Mouse (Mus musculus): ENCODE data around the gene Jmjd4. TPM values are rescaled to one million over a fixed set of nuclear protein-coding genes. Genes with fewer than 3 reads are reported as not detected.

The Jmjd4 gene
- polyA plus RNA-seq (2015; fragmentation: Nextera tagmentation; extraction: Ambion mirVana): 8.8 and 11.4 TPM in 2 replicates

DNA sequence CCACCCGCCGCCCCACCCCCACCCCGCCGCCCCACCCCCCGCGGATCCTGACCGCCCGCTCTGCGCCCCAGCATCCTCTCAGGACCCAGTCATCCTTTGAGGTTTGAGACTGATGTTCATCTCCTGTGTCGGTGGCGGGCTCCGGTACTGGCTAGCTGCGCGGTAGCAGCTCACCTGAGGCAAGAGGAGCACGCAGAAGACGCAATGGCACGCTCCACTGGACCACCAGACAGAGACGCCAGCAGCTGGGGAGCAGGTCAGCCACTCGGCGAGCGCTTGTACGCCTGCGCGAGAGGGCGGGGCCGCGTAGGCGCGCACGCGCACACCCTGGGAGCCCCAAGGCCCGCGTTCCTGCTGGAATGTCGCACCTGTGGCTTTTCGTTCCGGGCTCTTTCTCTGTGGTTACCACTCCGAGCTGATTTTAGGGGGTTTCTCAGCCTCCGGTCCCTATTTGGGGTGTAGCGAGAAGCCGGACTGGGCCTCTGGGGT, at the start of gene Jmjd4:
TSS of gene Jmjd4 (plus strand) at position 305 of the 489 bp plus-strand sequence.
- Histone ChIP-seq H3K4me2 (peak within 1 kb of the TSS; percentile 82), H3K27ac (peak within 1 kb of the TSS; percentile 82), H3K9ac (peak within 1 kb of the TSS; percentile 80), H3K27me3 (no peaks in the 10 kb centered on the region), H3K36me3 (peaks cover 29% of the 10 kb centered on the region), H3K4me1 (replicated peaks) (peaks cover 22% of the 10 kb centered on the region), H3K9me3 (replicated peaks) (no peaks in the 10 kb centered on the region), H3K4me3 (peak within 1 kb of the TSS; percentile 92)
- peak; percentile 91 for ATAC-seq (replicated peaks; ENCODE audit: insufficient number of reproducible peaks, insufficient read depth, low FRiP score, low read depth)
- under 1% methylated on average over 37 of the region's 40 CpGs for WGBS

DNA sequence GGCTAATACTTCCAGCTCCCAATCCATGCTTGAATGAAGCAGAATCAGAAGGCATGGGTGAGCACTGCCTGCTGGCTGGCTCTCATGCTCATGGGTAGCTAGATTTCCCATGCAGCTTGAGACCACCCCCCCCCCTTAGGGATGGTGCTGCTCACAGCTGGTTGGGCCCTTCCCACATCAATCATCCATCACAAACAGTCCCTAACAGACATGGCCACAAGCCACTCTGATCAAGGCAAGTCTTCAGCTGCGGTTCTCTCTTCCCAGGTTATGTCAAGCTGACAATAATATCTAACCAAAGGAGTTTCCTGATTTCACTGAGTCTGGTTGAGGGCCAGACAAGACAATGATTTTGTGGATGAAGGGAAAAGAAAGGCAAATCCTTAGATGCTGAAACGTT, 49.0 kb upstream of the Jmjd4 start:
- H3K36me3 ChIP-seq: 0 out of 2 replicates have a peak, but pooled peaks cover 5% of the 10 kb centered on the region
- H3K27me3 ChIP-seq: no peaks in the 10 kb centered on the region
- H3K4me3 ChIP-seq: no peak overlapping the region
- peaks cover 10% of the 10 kb centered on the region for H3K4me1 ChIP-seq (replicated peaks)
- no peak overlapping the region for H3K4me2 ChIP-seq
- 80% methylated on average over 2 of the region's 2 CpGs for WGBS
- H3K9ac ChIP-seq: no peak overlapping the region
- ATAC-seq (replicated peaks; ENCODE audit: insufficient number of reproducible peaks, insufficient read depth, low FRiP score, low read depth): no peak
- H3K9me3 ChIP-seq (replicated peaks): no peaks in the 10 kb centered on the region
- H3K27ac ChIP-seq: no peak overlapping the region

DNA sequence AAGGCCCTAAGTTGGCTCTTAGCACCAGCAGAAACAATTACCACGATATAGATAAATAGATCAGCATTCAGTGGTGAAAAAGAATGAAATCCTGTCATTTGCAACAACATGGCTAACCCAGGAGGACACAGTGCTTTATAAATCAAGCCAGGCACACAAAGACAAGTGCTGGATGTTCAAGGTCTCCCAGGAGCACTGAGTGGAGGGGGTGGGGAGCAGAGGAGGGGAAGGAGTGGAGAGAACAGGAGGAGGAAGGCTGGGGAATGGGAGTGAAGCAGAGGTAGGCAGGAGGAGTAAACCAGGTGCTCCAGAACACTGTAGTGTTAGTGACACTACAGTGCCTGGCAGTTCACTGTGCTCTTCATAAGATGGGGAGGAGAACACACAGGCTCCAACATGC, 44.1 kb upstream of the Jmjd4 start:
- 0 out of 2 replicates have a peak, but pooled peaks cover 5% of the 10 kb centered on the region for H3K36me3 ChIP-seq

DNA sequence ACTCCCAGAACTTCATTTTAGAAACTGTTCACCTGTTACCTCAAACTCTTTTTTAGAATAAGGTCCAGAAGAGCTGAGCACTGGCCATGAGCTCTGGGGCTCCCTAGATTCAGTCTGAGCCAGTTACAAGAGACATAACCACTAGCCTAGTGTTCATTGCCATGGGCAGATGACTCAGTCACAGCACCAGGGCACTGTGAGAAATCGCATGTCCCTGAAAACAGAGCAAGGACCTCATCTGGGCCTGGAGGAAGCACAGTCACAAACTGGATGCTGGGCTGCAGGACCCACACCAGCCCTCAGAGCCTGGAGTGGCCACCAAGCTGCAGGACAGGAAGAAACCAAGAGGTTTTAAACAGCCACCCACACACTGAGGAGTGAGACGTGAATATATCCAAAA, 39.0 kb upstream of the Jmjd4 start:
- 80% methylated on average over 2 of the region's 2 CpGs for WGBS
- no peak for ATAC-seq (replicated peaks; ENCODE audit: insufficient number of reproducible peaks, insufficient read depth, low FRiP score, low read depth)
- Histone ChIP-seq H3K4me1 (replicated peaks) (peaks cover 19% of the 10 kb centered on the region), H3K9me3 (replicated peaks) (no peaks in the 10 kb centered on the region), H3K4me2 (no peak overlapping the region), H3K4me3 (no peak overlapping the region), H3K27me3 (no peaks in the 10 kb centered on the region), H3K9ac (no peak overlapping the region), H3K36me3 (no peaks in the 10 kb centered on the region), H3K27ac (no peak overlapping the region)

More for the DNA sequence above, 44.1 kb upstream of the Jmjd4 start:
- Histone ChIP-seq H3K9me3 (replicated peaks) (no peaks in the 10 kb centered on the region), H3K27ac (no peak overlapping the region), H3K4me3 (no peak overlapping the region), H3K27me3 (no peaks in the 10 kb centered on the region), H3K4me2 (no peak overlapping the region), H3K9ac (no peak overlapping the region), H3K4me1 (replicated peaks) (no peaks in the 10 kb centered on the region; the same call in 1 of the 2 replicates)
- ATAC-seq (replicated peaks; ENCODE audit: insufficient number of reproducible peaks, insufficient read depth, low FRiP score, low read depth): no peak
- 82% methylated on average over 1 of the region's 1 CpGs for WGBS

DNA sequence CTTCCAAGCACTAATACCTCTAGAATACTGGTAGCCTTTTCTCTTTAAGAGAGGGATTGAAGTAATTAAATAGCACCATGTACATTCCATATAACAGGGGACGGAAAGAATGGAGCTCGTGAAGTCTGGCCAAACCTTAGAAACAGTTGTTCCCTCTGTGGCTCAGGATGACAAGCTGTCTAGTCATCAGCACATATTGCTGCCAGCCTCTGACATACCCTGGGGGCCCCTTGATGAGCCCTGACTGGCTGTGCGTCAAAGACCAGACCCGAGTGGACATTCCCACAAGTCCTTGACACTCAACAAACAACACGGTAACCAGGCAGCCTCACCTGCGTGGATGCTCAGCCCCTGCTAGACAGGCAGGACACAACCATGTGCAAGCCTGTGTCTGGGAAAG, 37.8 kb upstream of the Jmjd4 start:
- Histone ChIP-seq H3K27me3 (no peaks in the 10 kb centered on the region), H3K9ac (no peak overlapping the region), H3K4me1 (replicated peaks) (peaks cover 19% of the 10 kb centered on the region), H3K4me2 (no peak overlapping the region), H3K9me3 (replicated peaks) (no peaks in the 10 kb centered on the region), H3K27ac (no peak overlapping the region), H3K4me3 (no peak overlapping the region), H3K36me3 (peaks cover 5% of the 10 kb centered on the region; the same call in 1 of the 2 replicates)
- ATAC-seq (replicated peaks; ENCODE audit: insufficient number of reproducible peaks, insufficient read depth, low FRiP score, low read depth): no peak
- WGBS: 58% methylated on average over 6 of the region's 6 CpGs

DNA sequence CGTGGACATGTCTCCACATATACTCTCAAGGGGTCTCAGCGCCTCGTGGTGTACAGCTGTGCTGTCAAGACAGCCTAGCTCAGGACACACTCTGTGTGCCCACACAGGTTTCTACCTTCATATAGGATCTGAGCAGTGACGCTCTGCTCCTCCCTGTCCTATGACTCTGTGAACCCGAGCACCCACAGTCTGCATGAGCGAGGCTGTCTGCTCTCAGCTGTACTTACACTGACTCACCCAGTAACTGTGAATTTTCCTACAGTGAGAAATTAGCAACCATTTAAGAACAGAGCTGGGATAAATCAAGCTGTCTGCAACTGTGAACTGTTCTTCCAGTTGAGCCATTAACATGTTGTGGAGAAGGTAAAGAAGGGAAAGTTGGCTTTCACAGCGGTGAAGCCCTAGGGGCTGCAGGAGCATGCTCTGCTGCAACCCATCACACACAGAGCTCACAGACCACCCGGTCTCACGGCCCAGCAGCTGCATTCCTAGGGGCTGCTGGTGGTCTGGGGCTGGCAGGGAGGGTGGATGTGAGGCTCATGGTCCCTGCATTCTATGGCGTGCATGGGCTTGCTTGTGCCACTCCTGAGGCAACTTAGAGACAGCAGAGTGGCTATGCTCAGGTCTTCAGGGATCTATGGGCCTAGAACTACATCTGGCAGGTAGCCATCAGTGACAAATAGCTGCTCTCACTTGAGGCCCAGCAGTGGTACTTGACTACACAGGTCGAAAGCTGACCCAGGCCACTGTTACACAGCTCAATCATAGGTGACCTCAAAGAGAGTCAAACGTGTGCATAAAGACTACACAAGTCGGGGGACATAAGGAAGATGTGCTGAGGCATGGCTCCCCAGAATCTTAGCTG, 36.6 kb upstream of the Jmjd4 start:
- H3K4me3 ChIP-seq: no peak overlapping the region
- H3K36me3 ChIP-seq: peaks cover 5% of the 10 kb centered on the region; the same call in 1 of the 2 replicates
- 68% methylated on average over 13 of the region's 13 CpGs for whole genome bisulfite sequencing
- H3K27me3 ChIP-seq: no peaks in the 10 kb centered on the region
- H3K27ac ChIP-seq: no peak overlapping the region
- H3K4me2 ChIP-seq: no peak overlapping the region
- peaks cover 19% of the 10 kb centered on the region for H3K4me1 ChIP-seq (replicated peaks)
- ATAC-seq (replicated peaks; ENCODE audit: insufficient number of reproducible peaks, insufficient read depth, low FRiP score, low read depth): peak; percentile 33; the same call in 1 of the 2 replicates
- H3K9ac ChIP-seq: no peak overlapping the region
- H3K9me3 ChIP-seq (replicated peaks): no peaks in the 10 kb centered on the region

DNA sequence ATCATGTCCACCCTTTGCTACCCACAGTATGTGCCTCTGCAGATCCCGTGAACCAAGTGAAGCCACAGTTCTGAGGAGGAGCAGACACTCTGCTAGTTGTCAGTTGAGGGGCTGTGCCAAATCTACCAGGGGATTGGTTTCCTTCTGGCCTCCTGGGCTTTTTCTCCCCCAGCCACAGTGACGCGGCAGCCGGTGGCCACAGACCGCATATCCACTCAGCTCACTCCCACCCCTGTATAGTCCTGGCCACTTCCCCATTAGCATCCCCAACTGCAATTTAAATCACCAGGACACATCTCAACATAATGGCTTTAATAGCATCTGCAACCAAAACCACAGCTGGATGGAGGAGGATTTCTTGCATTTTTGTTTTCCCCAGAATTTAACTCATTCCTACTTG, 31.1 kb upstream of the Jmjd4 start:
- H3K4me2 ChIP-seq: no peak overlapping the region
- peaks cover 16% of the 10 kb centered on the region for H3K36me3 ChIP-seq
- H3K9me3 ChIP-seq (replicated peaks): no peaks in the 10 kb centered on the region
- no peak overlapping the region for H3K9ac ChIP-seq
- WGBS: 84% methylated on average over 5 of the region's 5 CpGs
- H3K4me1 ChIP-seq (replicated peaks): peaks cover 10% of the 10 kb centered on the region
- no peak overlapping the region for H3K27ac ChIP-seq
- ATAC-seq (replicated peaks; ENCODE audit: insufficient number of reproducible peaks, insufficient read depth, low FRiP score, low read depth): no peak
- H3K27me3 ChIP-seq: no peaks in the 10 kb centered on the region
- H3K4me3 ChIP-seq: no peak overlapping the region

DNA sequence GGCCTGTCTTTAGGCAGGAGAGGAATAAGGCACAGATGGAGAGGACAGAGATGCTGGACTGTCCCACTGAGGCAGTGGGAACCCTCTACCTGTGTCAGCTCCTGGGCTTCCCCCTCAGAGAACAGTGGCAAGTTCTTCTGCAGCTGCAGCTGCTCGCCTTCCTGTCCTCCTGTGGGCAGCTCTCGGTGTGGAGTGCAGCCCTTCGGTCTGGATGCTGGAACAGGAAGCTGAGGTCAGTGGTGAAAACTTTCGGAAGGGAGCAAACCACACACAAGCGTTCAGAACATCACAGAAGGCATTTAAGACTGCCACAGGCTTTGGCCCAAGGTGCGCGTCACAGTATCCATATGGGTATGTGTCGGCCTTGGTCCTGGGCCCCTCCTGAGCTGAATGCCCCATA, 28.4 kb upstream of the Jmjd4 start:
- 77% methylated on average over 8 of the region's 8 CpGs for WGBS
- ATAC-seq (replicated peaks; ENCODE audit: insufficient number of reproducible peaks, insufficient read depth, low FRiP score, low read depth): no peak
- Histone ChIP-seq H3K4me2 (no peak overlapping the region), H3K27me3 (no peaks in the 10 kb centered on the region), H3K9me3 (replicated peaks) (no peaks in the 10 kb centered on the region), H3K27ac (peak overlapping the region; percentile 5; the same call in 1 of the 2 replicates), H3K4me1 (replicated peaks) (peaks cover 15% of the 10 kb centered on the region), H3K36me3 (peaks cover 23% of the 10 kb centered on the region), H3K9ac (no peak overlapping the region), H3K4me3 (no peak overlapping the region)

DNA sequence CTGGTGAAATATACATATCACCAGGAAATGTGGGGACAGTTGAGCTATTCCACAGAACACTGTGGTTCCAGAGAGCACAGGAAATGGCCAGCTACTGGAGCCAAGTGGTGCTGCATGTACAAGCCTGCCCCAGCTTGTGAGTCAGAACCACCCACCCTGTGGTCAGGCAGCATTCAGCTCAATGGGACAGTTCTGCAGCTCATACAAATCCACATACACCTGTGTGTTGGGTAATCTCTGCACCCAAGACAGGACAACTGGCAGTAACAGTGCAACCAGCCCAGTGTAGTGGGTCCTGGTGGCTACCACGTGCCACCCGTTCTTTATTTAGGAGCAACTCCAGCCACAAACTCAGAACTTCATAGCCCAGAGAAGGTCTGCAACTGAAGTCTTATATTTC, 27.9 kb upstream of the Jmjd4 start:
- H3K4me3 ChIP-seq: no peak overlapping the region
- WGBS: 75% methylated on average over 2 of the region's 2 CpGs
- H3K9ac ChIP-seq: no peak overlapping the region
- no peak overlapping the region for H3K4me2 ChIP-seq
- H3K27ac ChIP-seq: peak overlapping the region; percentile 5; the same call in 1 of the 2 replicates
- H3K4me1 ChIP-seq (replicated peaks): peaks cover 15% of the 10 kb centered on the region
- peaks cover 25% of the 10 kb centered on the region for H3K36me3 ChIP-seq
- no peaks in the 10 kb centered on the region for H3K27me3 ChIP-seq
- H3K9me3 ChIP-seq (replicated peaks): no peaks in the 10 kb centered on the region
- ATAC-seq (replicated peaks; ENCODE audit: insufficient number of reproducible peaks, insufficient read depth, low FRiP score, low read depth): no peak

DNA sequence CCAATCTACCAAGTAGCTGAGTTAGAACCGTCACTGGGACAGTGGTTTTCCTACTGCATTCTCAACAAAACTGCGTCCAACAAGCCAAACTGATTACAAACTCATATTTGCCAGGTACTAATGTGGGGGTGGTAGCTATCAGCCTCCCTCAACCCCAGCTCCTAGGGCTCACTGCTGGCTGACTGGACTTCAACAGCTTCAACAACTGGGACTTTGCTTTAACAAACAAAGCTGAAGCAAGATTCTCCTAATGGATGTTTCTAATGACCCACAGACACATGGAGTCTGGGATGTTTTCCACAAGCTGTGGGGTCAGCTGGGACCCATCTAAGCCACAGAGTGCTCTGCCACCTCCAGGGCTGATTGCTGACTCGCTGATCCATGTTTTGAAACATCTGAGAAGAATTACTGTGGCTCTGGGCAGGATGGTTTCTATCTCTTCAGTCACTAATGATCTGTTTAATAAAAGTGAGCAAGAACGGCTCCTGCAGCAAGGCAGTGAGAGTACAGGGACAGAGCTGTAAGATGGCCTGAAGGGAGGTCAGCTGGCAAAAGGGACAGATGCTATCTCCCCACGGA, 26.7 kb upstream of the Jmjd4 start:
- WGBS: 73% methylated on average over 5 of the region's 5 CpGs
- no peaks in the 10 kb centered on the region for H3K9me3 ChIP-seq (replicated peaks)
- H3K4me1 ChIP-seq (replicated peaks): peaks cover 15% of the 10 kb centered on the region
- no peak overlapping the region for H3K27ac ChIP-seq
- H3K4me3 ChIP-seq: no peak overlapping the region
- no peaks in the 10 kb centered on the region for H3K27me3 ChIP-seq
- H3K36me3 ChIP-seq: peaks cover 33% of the 10 kb centered on the region
- no peak overlapping the region for H3K4me2 ChIP-seq
- no peak overlapping the region for H3K9ac ChIP-seq
- ATAC-seq (replicated peaks; ENCODE audit: insufficient number of reproducible peaks, insufficient read depth, low FRiP score, low read depth): no peak

DNA sequence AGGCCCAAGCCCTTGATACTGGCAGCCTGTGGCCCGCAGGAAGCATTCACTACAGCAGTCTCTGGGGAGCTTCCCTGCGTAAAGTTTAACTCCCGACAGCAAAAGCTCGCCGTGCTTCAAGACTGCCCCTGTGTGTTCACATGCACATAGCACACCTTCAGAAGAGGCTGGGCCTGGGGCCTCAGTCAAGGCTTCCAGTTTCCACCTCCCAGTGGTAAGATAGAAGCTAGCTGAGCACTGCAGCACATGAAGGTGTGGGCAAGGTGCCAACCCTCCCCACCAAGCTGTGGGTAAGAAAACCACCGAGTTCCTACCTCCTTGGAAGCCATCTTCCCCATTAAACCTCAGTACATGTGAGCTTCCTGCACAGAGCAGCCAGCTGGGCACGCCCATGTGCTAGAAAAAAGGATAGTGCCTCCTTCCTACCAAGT, 24.2 kb upstream of the Jmjd4 start:
- H3K4me1 ChIP-seq (replicated peaks): peaks cover 15% of the 10 kb centered on the region
- 43% methylated on average over 7 of the region's 7 CpGs for WGBS

More for the DNA sequence above, 24.2 kb upstream of the Jmjd4 start:
- no peaks in the 10 kb centered on the region for H3K27me3 ChIP-seq
- H3K9ac ChIP-seq: no peak overlapping the region
- peaks cover 29% of the 10 kb centered on the region for H3K36me3 ChIP-seq
- H3K27ac ChIP-seq: no peak overlapping the region
- H3K4me3 ChIP-seq: no peak overlapping the region
- no peak; the same call in 1 of the 2 replicates for ATAC-seq (replicated peaks; ENCODE audit: insufficient number of reproducible peaks, insufficient read depth, low FRiP score, low read depth)
- no peak overlapping the region for H3K4me2 ChIP-seq
- no peaks in the 10 kb centered on the region for H3K9me3 ChIP-seq (replicated peaks)

Measured in heart, embryonic 15.5 days (tissue).